Mouse (Mus musculus): ENCODE results near the gene Numb.

DNA sequence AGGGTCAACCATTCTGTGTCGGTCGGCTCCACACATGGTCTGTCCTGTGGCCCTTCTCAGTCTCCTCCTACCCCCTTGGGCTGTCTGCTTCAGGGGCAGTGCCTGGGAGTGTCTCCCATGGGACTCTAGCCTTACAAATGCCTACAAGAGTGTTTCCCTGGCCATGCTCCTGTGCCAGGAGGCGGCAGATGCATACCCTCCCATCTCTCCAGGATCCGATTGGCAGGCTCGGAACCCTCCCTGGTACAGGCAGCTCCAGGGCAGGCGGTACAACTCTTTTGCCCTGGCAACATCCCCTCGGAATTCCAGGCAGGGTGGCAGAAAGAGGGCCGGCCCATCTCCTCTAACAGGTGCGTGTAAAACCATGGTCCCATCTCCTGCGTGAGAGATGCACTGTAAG is 139.1 kb downstream of the Numb start:
- no peak for TF ChIP-seq TAL1 (IDR thresholded peaks at IDR 0.05; ENCODE audit: low read length)
- TF ChIP-seq USF1 (IDR thresholded peaks at IDR 0.05; ENCODE audit: low read depth, low read length), result no peak
- no peak for TF ChIP-seq CTCF (IDR thresholded peaks at IDR 0.05 in 2 of 3, conservative IDR thresholded peaks at IDR 0.05 in 1 of 3; ENCODE audit: control insufficient read depth in 1 of 3, insufficient read depth in 1 of 3, low read depth in 2 of 3, low read length in 3 of 3, poor library complexity in 1 of 3, severe bottlenecking in 1 of 3)
- TF ChIP-seq ZKSCAN1 (IDR thresholded peaks at IDR 0.05; ENCODE audit: low read depth, low read length), result no peak
- no peak for TF ChIP-seq SMC3 (IDR thresholded peaks at IDR 0.05; ENCODE audit: low read depth, low read length)
- TF ChIP-seq USF2 (IDR thresholded peaks at IDR 0.05; ENCODE audit: borderline replicate concordance in 1 of 2, insufficient read depth in 1 of 2, low read depth in 1 of 2, low read length in 2 of 2), result no peak
- TF ChIP-seq MYC (IDR thresholded peaks at IDR 0.05; ENCODE audit: low read depth, low read length), result no peak

Data from MEL (cell line).